Mouse (Mus musculus): ENCODE measurements around the gene Kcnip4.

DNA sequence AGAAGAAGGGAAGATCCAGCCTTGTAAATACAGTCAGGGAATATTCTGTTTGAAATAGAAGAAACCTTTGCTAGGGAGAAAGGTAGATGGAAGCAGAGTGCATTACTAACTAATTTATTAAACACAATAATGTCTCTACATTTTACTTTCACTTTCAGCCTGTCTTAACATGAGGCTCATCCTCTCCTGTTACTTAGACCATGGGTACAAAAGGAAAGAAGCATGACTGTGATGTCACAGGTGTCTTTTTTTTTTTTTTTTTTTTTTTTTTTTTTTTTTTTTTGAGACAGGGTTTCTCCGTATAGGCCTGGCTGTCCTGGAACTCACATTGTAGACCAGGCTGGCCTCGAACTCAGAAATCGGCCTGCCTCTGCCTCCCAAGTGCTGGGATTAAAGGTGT, 864.7 kb downstream of the Kcnip4 start:
- no peak for TF ChIP-seq CTCF (IDR thresholded peaks at IDR 0.05; ENCODE audit: control insufficient read depth, insufficient read depth, insufficient read length)
- no peak for TF ChIP-seq CEBPB (IDR thresholded peaks at IDR 0.05; ENCODE audit: low read depth)
- no peak for TF ChIP-seq USF1 (IDR thresholded peaks at IDR 0.05; ENCODE audit: low read depth)
- TF ChIP-seq MAX (IDR thresholded peaks at IDR 0.05): no peak
- no peak for TF ChIP-seq MYOG (IDR thresholded peaks at IDR 0.05; ENCODE audit: control insufficient read depth, extremely low read depth, insufficient read length)
